Mouse (Mus musculus) G1E (cell line): ENCODE data around the gene E2f4.

Experiments used
- CTCF ChIP-seq: IDR thresholded peaks from 2 replicates; pipeline ENCODE4 v1.5.1; 2012; ENCODE audit warnings: low read depth, low read length, inconsistent platforms, mixed read lengths
- GATA1 ChIP-seq: IDR thresholded peaks from 2 replicates; pipeline ENCODE4 v1.6.1; 2012; ENCODE audit warnings: borderline replicate concordance, low read length, inconsistent platforms, mixed read lengths
- GATA2 ChIP-seq: IDR thresholded peaks from 2 replicates; pipeline ENCODE4 v1.6.1; 2012; ENCODE audit warnings: low read depth, low read length, inconsistent platforms, borderline replicate concordance
- POLR2AphosphoS5 ChIP-seq: IDR thresholded peaks from 2 replicates; pipeline ENCODE4 v1.6.1; 2012; ENCODE audit warnings: low read depth, low read length, inconsistent platforms; ENCODE audit not compliant: insufficient replicate concordance
- TAL1 ChIP-seq: conservative IDR thresholded peaks from 2 replicates; pipeline ENCODE4 v1.6.1; 2012; ENCODE audit warnings: low read depth, low read length, inconsistent platforms, mixed read lengths

DNA sequence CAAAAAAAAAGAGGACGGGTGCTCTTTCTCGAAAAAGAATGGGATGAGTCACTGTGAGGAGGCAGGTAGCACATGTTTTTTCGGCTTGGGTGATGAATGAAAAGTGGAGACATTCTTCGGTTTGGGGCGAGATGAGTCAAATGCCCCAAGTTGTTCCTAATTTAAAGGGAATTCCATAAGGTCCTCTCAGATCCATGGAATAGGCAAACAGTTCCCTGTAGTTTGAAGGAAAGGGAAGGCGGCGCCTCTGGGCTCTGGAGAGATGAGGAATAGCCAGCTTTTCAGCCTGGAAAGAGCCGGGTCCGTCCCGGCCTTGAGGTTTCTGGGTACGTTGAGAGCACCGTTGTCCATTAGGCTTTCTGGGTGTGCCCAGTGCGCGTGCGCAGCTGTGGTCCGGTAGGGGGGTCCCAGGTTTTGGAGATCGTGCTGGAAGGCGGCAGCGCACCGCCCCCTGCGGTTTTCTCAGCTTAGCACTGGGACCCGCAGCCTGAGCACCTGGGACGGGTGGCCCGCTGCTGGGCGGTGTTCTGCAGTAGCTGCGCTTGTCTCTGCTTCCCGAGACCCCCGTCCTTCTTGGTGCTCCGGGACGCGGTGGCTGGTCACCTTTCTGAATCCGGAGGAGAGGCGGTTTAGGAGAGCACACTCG, 51.1 kb downstream of the E2f4 start, which contains the start of gene Slc9a5:
- TF ChIP-seq CTCF = no peak
- TF ChIP-seq GATA1 = no peak
- TF ChIP-seq GATA2 = no peak
- TF ChIP-seq TAL1 = no peak
- no peak for TF ChIP-seq POLR2AphosphoS5
